Mouse (Mus musculus): ENCODE measurements around the gene Exoc8. TPM values are rescaled to one million over a fixed set of nuclear protein-coding genes. Genes with fewer than 3 reads are reported as not detected.
A peak's percentile ranks its signal among the peaks of the same experiment; 100 is the strongest.

Gene Exoc8
- 10 to 100 TPM; 33.4 to 34.2 TPM for total RNA-seq (2021)
- long read RNA-seq, experiment 1, full-length matches to known transcripts = 23 of 24 reads
- long read RNA-seq, experiment 1, partial matches to known transcripts = 0 of 24 reads
- long read RNA-seq, experiment 1, other reads (novel, unspliced or antisense) = 1 of 24 reads
- long read RNA-seq, experiment 2, full-length matches to known transcripts = 10 of 10 reads
- long read RNA-seq, experiment 2, partial matches to known transcripts = 0 of 10 reads
- long read RNA-seq, experiment 2, other reads (novel, unspliced or antisense) = 0 of 10 reads

GRCm38 (mm10) chr8:124897386-124898250 lies at the start of gene Exoc8, which contains the start of gene Sprtn:
Gene Exoc8 (minus strand): TSS chr8:124897705.
Gene Sprtn (plus strand): TSS chr8:124897886.
- DNase-seq (ENCODE audit: low spot score in 2 of 2) = peak; percentile 97 to 98

- DNase-seq (ENCODE audit: low spot score in 2 of 2) = no peak
Observed at GRCm38 (mm10) chr8:124944406-124944805, 46.9 kb upstream of the Exoc8 start.

GRCm38 (mm10) chr8:124943801-124944200 lies 46.3 kb upstream of the Exoc8 start:
- no peak for DNase-seq (ENCODE audit: low spot score in 2 of 2)

GRCm38 (mm10) chr8:124937293-124937692 lies 39.8 kb upstream of the Exoc8 start:
- DNase-seq (ENCODE audit: low spot score in 2 of 2) = no peak

- no peak for DNase-seq (ENCODE audit: low spot score in 2 of 2)
Observed at GRCm38 (mm10) chr8:124936699-124937098, 39.2 kb upstream of the Exoc8 start.

GRCm38 (mm10) chr8:124935116-124935515 lies 37.6 kb upstream of the Exoc8 start:
- no peak for DNase-seq (ENCODE audit: low spot score in 2 of 2)

GRCm38 (mm10) chr8:124932435-124932834 lies 34.9 kb upstream of the Exoc8 start:
- DNase-seq (ENCODE audit: low spot score in 2 of 2) = no peak

- no peak for DNase-seq (ENCODE audit: low spot score in 2 of 2)
Observed at GRCm38 (mm10) chr8:124930649-124931048, 33.1 kb upstream of the Exoc8 start.

- no peak for DNase-seq (ENCODE audit: low spot score in 2 of 2)
Observed at GRCm38 (mm10) chr8:124930086-124930485, 32.6 kb upstream of the Exoc8 start.

GRCm38 (mm10) chr8:124929006-124929405 lies 31.5 kb upstream of the Exoc8 start:
- no peak for DNase-seq (ENCODE audit: low spot score in 2 of 2)

GRCm38 (mm10) chr8:124926351-124926771 lies 28.9 kb upstream of the Exoc8 start:
- no peak for DNase-seq (ENCODE audit: low spot score in 2 of 2)

GRCm38 (mm10) chr8:124925544-124926266 lies 28.2 kb upstream of the Exoc8 start:
- no peak for DNase-seq (ENCODE audit: low spot score in 2 of 2)

GRCm38 (mm10) chr8:124923971-124924652 lies 26.6 kb upstream of the Exoc8 start:
- no peak for DNase-seq (ENCODE audit: low spot score in 2 of 2)

GRCm38 (mm10) chr8:124922490-124923089 lies 25.1 kb upstream of the Exoc8 start:
- no peak for DNase-seq (ENCODE audit: low spot score in 2 of 2)

- no peak for DNase-seq (ENCODE audit: low spot score in 2 of 2)
Observed at GRCm38 (mm10) chr8:124921369-124922279, 24.1 kb upstream of the Exoc8 start.

GRCm38 (mm10) chr8:124917741-124918484 lies 20.4 kb upstream of the Exoc8 start:
- DNase-seq (ENCODE audit: low spot score in 2 of 2) = no peak

GRCm38 (mm10) chr8:124914061-124914460 lies 16.6 kb upstream of the Exoc8 start:
- no peak for DNase-seq (ENCODE audit: low spot score in 2 of 2)

- DNase-seq (ENCODE audit: low spot score in 2 of 2) = no peak
Observed at GRCm38 (mm10) chr8:124911938-124912872, 14.7 kb upstream of the Exoc8 start.

Measured in left cerebral cortex, adult 18-20 months (tissue).